Mouse (Mus musculus) ES-Bruce4 (cell line): ENCODE results near the gene Olfr685.

ENCODE experiments used
- CTCF ChIP-seq: IDR thresholded peaks from one replicate; pipeline ENCODE4 v1.8.1; 2011; ENCODE audit warnings: low read depth, low read length
- EP300 ChIP-seq: IDR thresholded peaks from 2 replicates; pipeline ENCODE4 v1.6.1; 2011; ENCODE audit warnings: low read depth, low read length; ENCODE audit not compliant: insufficient read depth
- POLR2A ChIP-seq: IDR thresholded peaks from one replicate; pipeline ENCODE4 v1.8.1; 2011; ENCODE audit warnings: low read length; ENCODE audit not compliant: insufficient read depth

- TF ChIP-seq CTCF (no peak), POLR2A (no peak), EP300 (no peak)
These were observed 40.9 kb upstream of the Olfr685 start for GRCm38 (mm10) chr7:105226703-105227102.
